ENCODE assay signal across 9 mouse cellular contexts in genomic region chr17:56988921-56989430, GRCm38 (mm10). TPM values are rescaled to one million over a fixed set of nuclear protein-coding genes. Genes with fewer than 3 reads are reported as not detected.
A peak's percentile ranks its signal among the peaks of the same experiment; 100 is the strongest.
DNase-seq lines count a peak whose midpoint lies in the region; ATAC-seq and TF ChIP-seq lines count a peak whose summit lies in the region.
"Had no signal": no experiment of that assay in that cellular context is flagged by ENCODE, and none has a peak within 500 bp of the region (broad histone marks: within the 10 kb centered on the region; RNA-seq: fewer than 3 reads in every experiment).

No protein-coding gene starts in this region.

- H3K27ac ChIP-seq in heart, embryonic 14.5 days (replicated peaks in 1 of 2; ENCODE audit: control insufficient read depth in 1 of 2, insufficient read depth in 1 of 2, low read depth in 2 of 2, low read length in 2 of 2), result no peak overlapping the region
- peak overlapping the region; percentile 44; the same call in 1 of the 2 replicates for H3K27ac ChIP-seq in embryonic facial prominence, embryonic 10.5 days (replicated peaks)
- no peak overlapping the region for H3K27ac ChIP-seq in heart, postnatal 0 days (ENCODE audit: low read depth)
- no peak overlapping the region for H3K27ac ChIP-seq in midbrain, embryonic 10.5 days (replicated peaks)

- no peaks in the 10 kb centered on the region for H3K9me3 ChIP-seq in heart, embryonic 14.5 days (ENCODE audit: control insufficient read depth, low read length)
- H3K9me3 ChIP-seq in embryonic facial prominence, embryonic 10.5 days, result no peaks in the 10 kb centered on the region
- H3K9me3 ChIP-seq in heart, postnatal 0 days (replicated peaks; ENCODE audit: control insufficient read depth, low read length), result no peaks in the 10 kb centered on the region
- H3K9me3 ChIP-seq in midbrain, embryonic 10.5 days (replicated peaks), result no peaks in the 10 kb centered on the region

- WGBS in heart, embryonic 14.5 days, result 73% methylated on average over 7 of the region's 7 CpGs
- WGBS in embryonic facial prominence, embryonic 10.5 days, result 72% methylated on average over 7 of the region's 7 CpGs
- WGBS in heart, postnatal 0 days, result 70% methylated on average over 7 of the region's 7 CpGs
- WGBS in midbrain, embryonic 10.5 days, result 72% methylated on average over 7 of the region's 7 CpGs

- no peaks in the 10 kb centered on the region for H3K27me3 ChIP-seq in heart, embryonic 14.5 days (ENCODE audit: control insufficient read depth, insufficient read depth, low read length)
- no peaks in the 10 kb centered on the region for H3K27me3 ChIP-seq in embryonic facial prominence, embryonic 10.5 days (replicated peaks; ENCODE audit: low read depth, poor library complexity, severe bottlenecking)
- no peaks in the 10 kb centered on the region for H3K27me3 ChIP-seq in heart, postnatal 0 days (ENCODE audit: control insufficient read depth, insufficient read depth, low read length)
- no peaks in the 10 kb centered on the region for H3K27me3 ChIP-seq in midbrain, embryonic 10.5 days (ENCODE audit: low read depth, poor library complexity, severe bottlenecking)
- H3K27me3 ChIP-seq: Patski had no signal

- H3K9ac ChIP-seq in heart, embryonic 14.5 days (ENCODE audit: low read length), result peak overlapping the region; percentile 92
- no peak overlapping the region for H3K9ac ChIP-seq in heart, postnatal 0 days (replicated peaks; ENCODE audit: low read depth, low read length)

- TF ChIP-seq CTCF in heart, postnatal 0 days (IDR thresholded peaks at IDR 0.05; ENCODE audit: low read depth), result no peak

- intact Hi-C loops in heart, postnatal 36 days (cut with DNase I), result no loop called here

- H3K4me3 ChIP-seq in heart, embryonic 14.5 days (ENCODE audit: control insufficient read depth in 1 of 2, insufficient read depth in 1 of 2, low read depth in 1 of 2, low read length in 2 of 2), result peak overlapping the region in 1 of 2 experiments; percentile 76; a peak in 2 of 4 replicates
- peak overlapping the region; percentile 89 for H3K4me3 ChIP-seq in embryonic facial prominence, embryonic 10.5 days
- H3K4me3 ChIP-seq in heart, postnatal 0 days (ENCODE audit: low read depth, low read length), result peak overlapping the region; percentile 69; the same call in 1 of the 2 replicates
- H3K4me3 ChIP-seq in midbrain, embryonic 10.5 days, result peak overlapping the region; percentile 88

- H3K4me2 ChIP-seq in heart, embryonic 14.5 days (ENCODE audit: low read length), result peak overlapping the region; percentile 93
- H3K4me2 ChIP-seq in heart, postnatal 0 days (ENCODE audit: low read depth, low read length), result peak overlapping the region; percentile 93

- no peak for ATAC-seq in heart, embryonic 14.5 days (ENCODE audit: insufficient number of reproducible peaks, insufficient read depth, low FRiP score, low read depth)
- no peak for ATAC-seq in heart, postnatal 0 days (ENCODE audit: insufficient read depth, low read depth)

- H3K36me3 ChIP-seq in heart, embryonic 14.5 days (ENCODE audit: control insufficient read depth, insufficient read depth, low read length), result peaks cover 23% of the 10 kb centered on the region
- peaks cover 30% of the 10 kb centered on the region for H3K36me3 ChIP-seq in embryonic facial prominence, embryonic 10.5 days (replicated peaks)
- peaks cover 19% of the 10 kb centered on the region for H3K36me3 ChIP-seq in heart, postnatal 0 days (replicated peaks; ENCODE audit: control insufficient read depth, insufficient read depth, low read length)
- H3K36me3 ChIP-seq in midbrain, embryonic 10.5 days, result peaks cover 29% of the 10 kb centered on the region

- peaks cover 6% of the 10 kb centered on the region in 2 experiments; a peak in 3 of 4 replicates for H3K4me1 ChIP-seq in heart, embryonic 14.5 days (ENCODE audit: control insufficient read depth in 2 of 2, insufficient read depth in 2 of 2, low read length in 2 of 2)
- H3K4me1 ChIP-seq in embryonic facial prominence, embryonic 10.5 days, result peaks cover 13% of the 10 kb centered on the region
- H3K4me1 ChIP-seq in heart, postnatal 0 days (ENCODE audit: control insufficient read depth, insufficient read depth), result peaks cover 5% of the 10 kb centered on the region
- peaks cover 10% of the 10 kb centered on the region for H3K4me1 ChIP-seq in midbrain, embryonic 10.5 days

- DNase-seq in heart, postnatal 36 days, result no peak
- no peak for DNase-seq in embryonic facial prominence, embryonic 10.5 days (ENCODE audit: low spot score)
- no peak for DNase-seq in heart, postnatal 0 days (ENCODE audit: low spot score)
- no peak for DNase-seq in midbrain, embryonic 10.5 days (ENCODE audit: low spot score)
- no peak for DNase-seq in ovary, postnatal 36 days (ENCODE audit: low spot score)
- DNase-seq in layer of hippocampus, postnatal 10 days (ENCODE audit: low spot score in 2 of 2), result no peak
- DNase-seq in spleen, adult 18-20 months, result no peak

- no peak for TF ChIP-seq EP300 in heart, postnatal 0 days (IDR thresholded peaks at IDR 0.05; ENCODE audit: low read depth)

RNA-seq across cellular contexts. Expression of gene Clpp, which starts 1.1 kb away (rescaled TPM):
- 120 and 128 TPM in 2 replicates for polyA plus RNA-seq in heart, embryonic 14.5 days (2014; fragmentation: Nextera tagmentation; extraction: Ambion mirVana)
- total RNA-seq in heart, postnatal 36 days (2021), result 10 to 100 TPM; 79.5 to 80.4 TPM
- 191 and 192 TPM in 2 replicates for polyA plus RNA-seq in embryonic facial prominence, embryonic 10.5 days (2016; fragmentation: Nextera tagmentation; extraction: Ambion mirVana)
- total RNA-seq in heart, postnatal 0 days (2014; rRNA removed; ENCODE audit: low replicate concordance), result 116 and 186 TPM in 2 replicates
- polyA plus RNA-seq in heart, postnatal 0 days (2015; fragmentation: Nextera tagmentation; extraction: Ambion mirVana), result 119 and 124 TPM in 2 replicates
- 173 and 174 TPM in 2 replicates for polyA plus RNA-seq in midbrain, embryonic 10.5 days (2016; fragmentation: Nextera tagmentation; extraction: Ambion mirVana)
- total RNA-seq in layer of hippocampus, postnatal 10 days (2021), result 10 to 100 TPM; 55.7 to 56.0 TPM

RNA-seq across cellular contexts. Expression of gene Acer1, which starts 7.0 kb away (rescaled TPM):
- 0.16 TPM in 1 of 2 replicates, not detected in the other for polyA plus RNA-seq in heart, embryonic 14.5 days (2014; fragmentation: Nextera tagmentation; extraction: Ambion mirVana)
- total RNA-seq in heart, postnatal 36 days (2021), result not detected
- not detected in 2 replicates for polyA plus RNA-seq in embryonic facial prominence, embryonic 10.5 days (2016; fragmentation: Nextera tagmentation; extraction: Ambion mirVana)
- total RNA-seq in heart, postnatal 0 days (2014; rRNA removed; ENCODE audit: low replicate concordance), result not detected in 2 replicates
- polyA plus RNA-seq in heart, postnatal 0 days (2015; fragmentation: Nextera tagmentation; extraction: Ambion mirVana), result 0.05 TPM in 1 of 2 replicates, not detected in the other
- polyA plus RNA-seq in midbrain, embryonic 10.5 days (2016; fragmentation: Nextera tagmentation; extraction: Ambion mirVana), result not detected in 2 replicates
- total RNA-seq in layer of hippocampus, postnatal 10 days (2021), result not detected
- polyA plus RNA-seq: Patski had no signal

RNA-seq across cellular contexts. Expression of gene Alkbh7, which starts 8.2 kb away (rescaled TPM):
- 54.9 and 55.7 TPM in 2 replicates for polyA plus RNA-seq in heart, embryonic 14.5 days (2014; fragmentation: Nextera tagmentation; extraction: Ambion mirVana)
- total RNA-seq in heart, postnatal 36 days (2021), result 10 to 100 TPM; 67.5 to 69.9 TPM
- polyA plus RNA-seq in embryonic facial prominence, embryonic 10.5 days (2016; fragmentation: Nextera tagmentation; extraction: Ambion mirVana), result 42.5 and 45.1 TPM in 2 replicates
- 85.1 and 96.2 TPM in 2 replicates for total RNA-seq in heart, postnatal 0 days (2014; rRNA removed; ENCODE audit: low replicate concordance)
- polyA plus RNA-seq in heart, postnatal 0 days (2015; fragmentation: Nextera tagmentation; extraction: Ambion mirVana), result 83.8 and 89.1 TPM in 2 replicates
- 40.2 and 41.3 TPM in 2 replicates for polyA plus RNA-seq in midbrain, embryonic 10.5 days (2016; fragmentation: Nextera tagmentation; extraction: Ambion mirVana)
- 10 to 100 TPM; 27.8 to 34.0 TPM for total RNA-seq in layer of hippocampus, postnatal 10 days (2021)

RNA-seq across cellular contexts. Expression of gene Pspn, which starts 10.8 kb away (rescaled TPM):
- not detected in 2 replicates for polyA plus RNA-seq in heart, embryonic 14.5 days (2014; fragmentation: Nextera tagmentation; extraction: Ambion mirVana)
- not detected for total RNA-seq in heart, postnatal 36 days (2021)
- 0.60 and 1.1 TPM in 2 replicates for polyA plus RNA-seq in embryonic facial prominence, embryonic 10.5 days (2016; fragmentation: Nextera tagmentation; extraction: Ambion mirVana)
- total RNA-seq in heart, postnatal 0 days (2014; rRNA removed; ENCODE audit: low replicate concordance), result not detected in 2 replicates
- 0.27 TPM in 2 replicates for polyA plus RNA-seq in heart, postnatal 0 days (2015; fragmentation: Nextera tagmentation; extraction: Ambion mirVana)
- polyA plus RNA-seq in midbrain, embryonic 10.5 days (2016; fragmentation: Nextera tagmentation; extraction: Ambion mirVana), result 0.76 and 0.94 TPM in 2 replicates
- total RNA-seq in layer of hippocampus, postnatal 10 days (2021), result not detected

RNA-seq across cellular contexts. Expression of gene Gtf2f1, which starts 22.1 kb away (rescaled TPM):
- 29.2 and 31.0 TPM in 2 replicates for polyA plus RNA-seq in heart, embryonic 14.5 days (2014; fragmentation: Nextera tagmentation; extraction: Ambion mirVana)
- 10 to 100 TPM; 18.9 to 19.1 TPM for total RNA-seq in heart, postnatal 36 days (2021)
- polyA plus RNA-seq in embryonic facial prominence, embryonic 10.5 days (2016; fragmentation: Nextera tagmentation; extraction: Ambion mirVana), result 78.7 and 80.7 TPM in 2 replicates
- total RNA-seq in heart, postnatal 0 days (2014; rRNA removed; ENCODE audit: low replicate concordance), result 20.7 and 22.9 TPM in 2 replicates
- 30.4 and 31.9 TPM in 2 replicates for polyA plus RNA-seq in heart, postnatal 0 days (2015; fragmentation: Nextera tagmentation; extraction: Ambion mirVana)
- 81.2 and 83.3 TPM in 2 replicates for polyA plus RNA-seq in midbrain, embryonic 10.5 days (2016; fragmentation: Nextera tagmentation; extraction: Ambion mirVana)
- total RNA-seq in layer of hippocampus, postnatal 10 days (2021), result 10 to 100 TPM; 45.0 to 47.4 TPM
